Mouse (Mus musculus): ENCODE measurements around the gene Yif1a. TPM values are rescaled to one million over a fixed set of nuclear protein-coding genes. Genes with fewer than 3 reads are reported as not detected.

Gene Yif1a
- polyA plus RNA-seq, 1 experiment = 62.8 TPM

- DNase-seq (ENCODE audit: low read depth) = peak; percentile 78
- TF ChIP-seq POLR2A (IDR thresholded peaks at IDR 0.05; ENCODE audit: borderline replicate concordance, extremely low read depth, insufficient read depth, insufficient read length, poor library complexity, severe bottlenecking) (no peak), CTCF (IDR thresholded peaks at IDR 0.05; ENCODE audit: borderline replicate concordance, extremely low read depth, insufficient read depth, insufficient read length) (peak; percentile 63; the same call in 1 of the 2 replicates)
Observed at GRCm38 (mm10) chr19:5139640-5140039, 51.3 kb downstream of the Yif1a start.

Other genes with a start within 250 kb of the Yif1a start
- gene Ccs, start 249.2 kb upstream of the Yif1a start, polyA plus RNA-seq (2012; rRNA removed) = 42.3 and 45.1 TPM in 2 replicates
- gene Ccdc87, start 249.2 kb upstream of the Yif1a start, polyA plus RNA-seq (2012; rRNA removed) = 0.30 and 0.62 TPM in 2 replicates
- gene Ctsf, start 233.4 kb upstream of the Yif1a start, polyA plus RNA-seq (2012; rRNA removed) = 73.6 and 85.2 TPM in 2 replicates
- gene Actn3, start 210.6 kb upstream of the Yif1a start, polyA plus RNA-seq (2012; rRNA removed) = 0.95 and 1.7 TPM in 2 replicates
- 32.0 and 48.4 TPM in 2 replicates for gene Zdhhc24, start 209.9 kb upstream of the Yif1a start, polyA plus RNA-seq (2012; rRNA removed)
- 18.5 and 27.6 TPM in 2 replicates for gene Bbs1, start 181.9 kb upstream of the Yif1a start, polyA plus RNA-seq (2012; rRNA removed)
- 111 and 122 TPM in 2 replicates for gene Dpp3, start 160.3 kb upstream of the Yif1a start, polyA plus RNA-seq (2012; rRNA removed)
- gene Peli3, start 145.4 kb upstream of the Yif1a start, polyA plus RNA-seq (2012; rRNA removed) = 10.3 and 14.2 TPM in 2 replicates
- gene Mrpl11, start 126.4 kb upstream of the Yif1a start, polyA plus RNA-seq (2012; rRNA removed) = 70.0 and 81.9 TPM in 2 replicates
- gene Npas4, start 98.2 kb upstream of the Yif1a start, polyA plus RNA-seq (2012; rRNA removed) = 4.1 and 7.8 TPM in 2 replicates
- 31.1 and 34.9 TPM in 2 replicates for gene Slc29a2, start 64.7 kb upstream of the Yif1a start, polyA plus RNA-seq (2012; rRNA removed)
- gene B4gat1, start 49.7 kb upstream of the Yif1a start, polyA plus RNA-seq (2012; rRNA removed) = 46.8 and 49.8 TPM in 2 replicates
- gene AC124502.3, start 49.6 kb upstream of the Yif1a start, polyA plus RNA-seq (2012; rRNA removed) = 1.9 and 2.8 TPM in 2 replicates
- gene Brms1, start 47.2 kb upstream of the Yif1a start, polyA plus RNA-seq (2012; rRNA removed) = 32.9 and 39.8 TPM in 2 replicates
- 4.0 and 4.3 TPM in 2 replicates for gene Rin1, start 38.1 kb upstream of the Yif1a start, polyA plus RNA-seq (2012; rRNA removed)
- gene Cd248, start 20.5 kb upstream of the Yif1a start, polyA plus RNA-seq (2012; rRNA removed) = 15.5 and 24.7 TPM in 2 replicates
- gene Tmem151a, start 3.0 kb upstream of the Yif1a start, polyA plus RNA-seq (2012; rRNA removed) = 6.8 and 10.7 TPM in 2 replicates
- gene Cnih2, start 10.0 kb downstream of the Yif1a start, polyA plus RNA-seq (2012; rRNA removed) = 467 and 494 TPM in 2 replicates
- gene Rab1b, start 18.5 kb downstream of the Yif1a start, polyA plus RNA-seq (2012; rRNA removed) = 195 and 205 TPM in 2 replicates
- 117 and 134 TPM in 2 replicates for gene Klc2, start 30.0 kb downstream of the Yif1a start, polyA plus RNA-seq (2012; rRNA removed)
- gene Pacs1, start 184.6 kb downstream of the Yif1a start, polyA plus RNA-seq (2012; rRNA removed) = 50.2 and 71.6 TPM in 2 replicates
- 178 and 192 TPM in 2 replicates for gene Sf3b2, start 206.9 kb downstream of the Yif1a start, polyA plus RNA-seq (2012; rRNA removed)
- gene Gal3st3, start 209.8 kb downstream of the Yif1a start, polyA plus RNA-seq (2012; rRNA removed) = 45.5 and 55.4 TPM in 2 replicates
- gene Catsper1, start 247.2 kb downstream of the Yif1a start, polyA plus RNA-seq (2012; rRNA removed) = not detected in 2 replicates